Mouse (Mus musculus): Measurements from ENCODE around the gene Zc3h10. TPM values are rescaled to one million over a fixed set of nuclear protein-coding genes. Genes with fewer than 3 reads are reported as not detected.
"Not testable (repeated sequence)": the region's sequence is repeated elsewhere in the genome, so short reads cannot be mapped to it uniquely, and the experiment has no call there.

Zc3h10 gene
- polyA plus RNA-seq, 1 experiment from 2014 or later: 16.2 TPM

DNA sequence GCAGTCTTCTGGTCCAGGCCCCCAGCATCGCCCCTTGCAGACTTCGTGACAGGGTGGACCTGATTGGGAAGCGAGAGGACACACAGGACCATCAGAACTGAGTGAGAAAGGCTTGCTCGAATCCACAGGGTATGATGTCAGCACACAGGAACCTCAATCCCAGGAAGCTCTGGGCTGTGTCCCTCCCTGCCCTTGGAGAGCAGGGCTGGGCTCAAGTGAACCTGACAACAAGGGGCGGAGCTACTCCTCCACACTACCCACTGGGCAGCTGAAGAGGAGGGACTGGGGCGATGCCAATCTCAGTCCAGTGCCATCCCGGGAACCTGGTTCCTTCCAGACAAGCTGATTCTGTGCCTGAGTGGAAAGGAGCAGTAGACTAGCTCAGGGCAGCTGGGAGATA is 36.1 kb upstream of the Zc3h10 start:
- Histone ChIP-seq H3K27me3 (replicated peaks) (peaks cover 39% of the 10 kb centered on the region), H3K4me3 (replicated peaks) (no peak overlapping the region), H3K4me2 (no peak overlapping the region), H3K9me3 (replicated peaks) (no peaks in the 10 kb centered on the region), H3K36me3 (no peaks in the 10 kb centered on the region), H3K4me1 (no peaks in the 10 kb centered on the region), H3K9ac (replicated peaks) (no peak overlapping the region), H3K27ac (replicated peaks) (no peak overlapping the region)
- ATAC-seq (ENCODE audit: low FRiP score): no peak
- 30% methylated on average over 7 of the region's 7 CpGs for WGBS

DNA sequence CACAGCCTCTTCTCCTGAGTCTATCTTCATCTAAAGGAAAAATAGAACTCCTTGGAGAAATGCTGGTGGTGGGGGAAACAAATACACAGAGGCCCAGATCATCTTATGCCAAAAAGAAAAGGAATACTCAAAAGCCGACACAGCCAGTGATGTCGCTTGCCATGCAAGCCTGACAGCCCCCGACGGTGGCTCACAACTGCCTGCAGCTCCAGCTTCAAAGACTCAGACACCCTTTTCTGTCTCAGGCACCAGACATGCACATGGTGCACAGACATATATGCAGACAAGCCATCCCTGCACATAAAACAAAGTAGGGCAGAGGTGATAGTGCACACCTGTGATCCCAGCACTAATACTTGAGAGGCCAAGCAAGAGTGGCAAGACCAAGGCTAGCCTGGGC is 32.2 kb upstream of the Zc3h10 start:
- no peaks in the 10 kb centered on the region for H3K4me1 ChIP-seq
- peaks cover 9% of the 10 kb centered on the region for H3K27me3 ChIP-seq (replicated peaks)
- no peak overlapping the region for H3K9ac ChIP-seq (replicated peaks)
- no peak overlapping the region for H3K4me3 ChIP-seq (replicated peaks)
- no peaks in the 10 kb centered on the region for H3K9me3 ChIP-seq (replicated peaks)
- H3K4me2 ChIP-seq: no peak overlapping the region
- no peaks in the 10 kb centered on the region for H3K36me3 ChIP-seq
- WGBS: 91% methylated on average over 4 of the region's 4 CpGs
- H3K27ac ChIP-seq (replicated peaks): no peak overlapping the region
- ATAC-seq (ENCODE audit: low FRiP score): no peak

DNA sequence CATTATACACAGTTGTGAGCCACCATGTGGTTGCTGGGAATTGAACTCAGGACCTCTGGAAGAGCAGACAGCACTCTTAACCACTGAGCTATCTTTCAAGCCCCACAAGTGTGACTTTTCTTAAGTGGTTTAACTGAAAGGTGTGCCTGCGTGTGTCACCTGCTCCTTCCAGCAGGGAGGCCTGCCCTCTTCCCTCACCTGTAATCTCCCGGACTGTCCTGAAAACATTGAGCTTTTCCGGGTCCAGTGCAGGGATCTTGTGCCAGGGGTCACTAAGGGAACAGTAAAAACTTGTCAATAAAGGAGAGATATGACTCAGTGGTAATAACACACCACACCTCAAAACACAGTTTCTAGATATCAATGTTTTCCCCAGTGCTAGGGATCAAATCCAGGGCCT is 31.7 kb upstream of the Zc3h10 start:
- peaks cover 5% of the 10 kb centered on the region for H3K27me3 ChIP-seq (replicated peaks)
- no peaks in the 10 kb centered on the region for H3K36me3 ChIP-seq
- no peaks in the 10 kb centered on the region for H3K4me1 ChIP-seq
- no peak for ATAC-seq (ENCODE audit: low FRiP score)
- H3K27ac ChIP-seq (replicated peaks): no peak overlapping the region
- H3K4me2 ChIP-seq: no peak overlapping the region
- H3K9me3 ChIP-seq (replicated peaks): no peaks in the 10 kb centered on the region
- no peak overlapping the region for H3K4me3 ChIP-seq (replicated peaks)
- no peak overlapping the region for H3K9ac ChIP-seq (replicated peaks)
- WGBS: 93% methylated on average over 3 of the region's 3 CpGs

DNA sequence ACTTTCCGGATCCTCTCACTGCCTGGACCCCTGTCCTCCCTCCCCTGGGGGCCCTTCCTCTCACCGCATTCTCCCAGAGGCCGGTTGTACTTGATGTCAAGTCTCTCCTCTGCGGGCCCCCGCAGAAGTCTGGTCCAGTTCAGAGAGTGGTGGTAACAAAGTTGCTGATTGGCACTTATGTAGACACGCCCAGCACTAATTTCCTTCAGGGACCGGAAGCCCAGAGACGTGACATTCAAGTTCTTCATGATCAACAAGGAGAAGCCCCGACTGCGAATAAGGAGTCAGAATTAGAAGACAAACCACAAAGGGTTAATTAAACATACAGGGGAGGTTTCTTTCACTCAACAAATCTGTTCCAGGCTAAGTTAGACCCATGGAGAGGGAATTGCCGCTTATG is 30.8 kb upstream of the Zc3h10 start:
- Histone ChIP-seq H3K36me3 (no peaks in the 10 kb centered on the region), H3K4me3 (replicated peaks) (no peak overlapping the region), H3K4me1 (no peaks in the 10 kb centered on the region), H3K9ac (replicated peaks) (no peak overlapping the region), H3K4me2 (no peak overlapping the region), H3K9me3 (replicated peaks) (no peaks in the 10 kb centered on the region), H3K27me3 (replicated peaks) (no peaks in the 10 kb centered on the region; the same call in 1 of the 2 replicates), H3K27ac (replicated peaks) (no peak overlapping the region)
- ATAC-seq (ENCODE audit: low FRiP score): no peak
- WGBS: 85% methylated on average over 11 of the region's 11 CpGs

DNA sequence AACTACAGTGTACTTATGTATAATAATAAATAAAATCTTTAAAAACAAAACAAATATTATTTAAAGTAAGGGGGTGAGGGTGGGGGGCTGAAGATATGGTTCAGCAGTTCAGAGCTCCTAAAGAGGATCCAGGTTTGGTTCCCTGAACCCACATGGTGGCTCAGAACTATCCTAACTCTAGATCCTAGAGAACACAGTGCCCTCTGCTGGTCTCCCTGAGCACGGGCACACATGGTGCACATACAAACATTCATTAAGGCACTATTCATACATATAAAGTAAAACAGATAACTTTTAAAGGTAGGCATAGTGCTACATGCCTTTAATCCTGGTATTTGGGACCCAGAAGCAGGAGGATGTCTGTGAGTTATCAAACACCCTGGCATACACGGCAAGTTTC is 27.5 kb upstream of the Zc3h10 start:
- H3K27me3 ChIP-seq (replicated peaks): no peaks in the 10 kb centered on the region
- no peak overlapping the region for H3K9ac ChIP-seq (replicated peaks)
- no peaks in the 10 kb centered on the region for H3K4me1 ChIP-seq
- H3K27ac ChIP-seq (replicated peaks): no peak overlapping the region
- no peak overlapping the region for H3K4me3 ChIP-seq (replicated peaks)
- 91% methylated on average over 2 of the region's 2 CpGs for WGBS
- no peaks in the 10 kb centered on the region for H3K36me3 ChIP-seq
- H3K4me2 ChIP-seq: no peak overlapping the region
- H3K9me3 ChIP-seq (replicated peaks): no peaks in the 10 kb centered on the region
- no peak for ATAC-seq (ENCODE audit: low FRiP score)

DNA sequence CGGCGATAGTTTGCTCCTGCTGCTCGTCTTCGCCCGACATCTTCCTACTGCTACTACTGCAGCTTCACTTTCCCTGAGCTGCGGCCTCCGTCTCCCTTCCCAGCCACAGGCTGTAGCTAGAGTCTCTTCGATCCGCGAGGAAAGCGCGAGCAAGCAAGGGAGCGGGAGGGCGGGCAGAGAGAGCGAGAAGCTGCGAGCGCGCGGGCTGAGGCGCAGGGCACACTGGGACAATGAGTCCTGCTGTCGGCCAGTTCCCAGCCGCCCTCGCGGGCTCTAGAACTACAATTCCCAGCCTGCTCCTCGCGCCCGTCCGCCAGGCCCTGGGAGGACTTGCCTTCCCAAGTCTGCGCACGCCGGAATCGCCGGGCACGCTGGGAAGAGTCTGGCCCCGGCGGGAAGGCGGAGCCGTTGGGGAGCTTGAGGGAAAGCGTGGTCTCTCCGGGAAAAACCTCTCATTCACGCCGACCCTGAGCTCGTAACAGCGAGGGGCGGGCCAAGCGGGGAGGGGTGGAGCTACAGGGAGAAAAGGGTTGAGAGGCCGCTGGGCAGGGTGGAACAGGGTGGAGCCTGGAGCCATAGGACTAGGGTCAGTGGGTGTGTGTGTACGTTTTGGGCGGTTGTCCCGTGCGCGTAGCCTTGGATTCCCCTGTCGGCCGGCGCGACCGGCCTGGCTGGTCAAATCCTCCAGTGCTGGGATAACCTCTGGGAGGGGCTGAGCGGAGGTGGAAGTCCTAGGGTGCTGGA is 18.4 kb upstream of the Zc3h10 start, which contains the start of gene Pa2g4:
TSS of gene Pa2g4 (minus strand) at position 200 of the 744 bp plus-strand sequence.
- Histone ChIP-seq H3K27me3 (replicated peaks) (no peaks in the 10 kb centered on the region), H3K27ac (replicated peaks) (peak within 1 kb of the TSS; percentile 93), H3K9ac (replicated peaks) (peak within 1 kb of the TSS; percentile 93), H3K9me3 (replicated peaks) (no peaks in the 10 kb centered on the region), H3K36me3 (peaks cover 20% of the 10 kb centered on the region), H3K4me1 (peaks cover 25% of the 10 kb centered on the region), H3K4me3 (replicated peaks) (peak within 1 kb of the TSS; percentile 92), H3K4me2 (peak within 1 kb of the TSS; percentile 92)
- WGBS: under 1% methylated on average over 58 of the region's 58 CpGs
- ATAC-seq (ENCODE audit: low FRiP score): peak; percentile 99

DNA sequence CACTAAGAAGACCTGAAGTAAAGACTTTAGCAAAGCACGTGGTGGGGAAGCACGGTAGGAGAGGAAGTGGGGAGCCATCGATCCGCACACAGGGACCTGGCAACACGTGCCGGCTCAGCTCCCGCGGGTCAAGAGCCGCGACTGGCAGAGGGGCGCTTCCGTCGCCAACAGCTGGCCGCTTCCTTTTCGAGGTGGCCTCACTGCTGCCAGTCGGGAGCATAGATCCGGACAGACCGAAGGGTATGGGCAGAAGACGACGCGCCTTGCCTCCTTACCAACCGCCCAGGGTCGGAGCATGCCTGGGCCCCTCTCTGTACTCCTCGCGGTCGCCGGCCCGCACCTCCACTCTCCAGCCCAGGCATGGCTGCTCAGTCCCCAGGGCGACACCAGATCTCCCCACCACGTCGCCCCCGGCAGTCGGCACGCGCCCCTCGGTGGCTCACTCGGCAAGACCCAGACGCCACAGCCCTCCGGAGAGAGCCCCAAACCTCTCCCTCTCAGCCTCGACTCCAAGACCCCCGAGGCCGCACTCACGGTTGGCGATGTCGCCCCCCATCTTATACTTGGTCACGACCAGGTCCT is 17.7 kb upstream of the Zc3h10 start:
- Histone ChIP-seq H3K27ac (replicated peaks) (peak overlapping the region; percentile 93), H3K36me3 (peaks cover 27% of the 10 kb centered on the region), H3K9ac (replicated peaks) (peak overlapping the region; percentile 93), H3K4me1 (peaks cover 25% of the 10 kb centered on the region), H3K27me3 (replicated peaks) (no peaks in the 10 kb centered on the region), H3K9me3 (replicated peaks) (no peaks in the 10 kb centered on the region), H3K4me2 (peak overlapping the region; percentile 92), H3K4me3 (replicated peaks) (peak overlapping the region; percentile 92)
- WGBS: under 1% methylated on average over 45 of the region's 46 CpGs
- peak; percentile 57 for ATAC-seq (ENCODE audit: low FRiP score)

DNA sequence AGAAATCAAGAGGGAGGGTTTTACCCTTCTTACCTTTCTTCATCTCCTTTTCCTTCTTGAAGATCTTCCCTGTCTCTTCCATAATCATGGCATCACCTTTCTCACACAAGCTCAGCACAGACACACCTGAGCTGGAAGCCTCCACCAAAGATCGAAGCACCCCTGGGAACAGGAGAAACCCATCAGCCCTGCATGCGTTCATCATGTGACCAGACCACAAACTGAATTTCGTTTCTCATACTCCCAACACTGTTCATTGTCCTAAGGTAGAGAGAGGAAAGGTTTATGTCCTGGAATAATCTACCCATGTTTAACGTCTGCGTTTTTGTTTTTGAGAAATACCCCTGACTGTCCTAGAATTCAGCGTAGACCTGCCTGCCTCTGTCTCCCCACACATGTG is 16.0 kb upstream of the Zc3h10 start:
- Histone ChIP-seq H3K4me3 (replicated peaks) (0 out of 2 replicates have a peak overlapping the region, but pooled peaks have one; percentile 92), H3K9ac (replicated peaks) (peak overlapping the region; percentile 93; the same call in 1 of the 2 replicates), H3K4me2 (no peak overlapping the region), H3K27me3 (replicated peaks) (no peaks in the 10 kb centered on the region), H3K36me3 (peaks cover 43% of the 10 kb centered on the region), H3K4me1 (peaks cover 25% of the 10 kb centered on the region), H3K9me3 (replicated peaks) (no peaks in the 10 kb centered on the region), H3K27ac (replicated peaks) (no peak overlapping the region)
- no peak for ATAC-seq (ENCODE audit: low FRiP score)
- 91% methylated on average over 6 of the region's 6 CpGs for WGBS

DNA sequence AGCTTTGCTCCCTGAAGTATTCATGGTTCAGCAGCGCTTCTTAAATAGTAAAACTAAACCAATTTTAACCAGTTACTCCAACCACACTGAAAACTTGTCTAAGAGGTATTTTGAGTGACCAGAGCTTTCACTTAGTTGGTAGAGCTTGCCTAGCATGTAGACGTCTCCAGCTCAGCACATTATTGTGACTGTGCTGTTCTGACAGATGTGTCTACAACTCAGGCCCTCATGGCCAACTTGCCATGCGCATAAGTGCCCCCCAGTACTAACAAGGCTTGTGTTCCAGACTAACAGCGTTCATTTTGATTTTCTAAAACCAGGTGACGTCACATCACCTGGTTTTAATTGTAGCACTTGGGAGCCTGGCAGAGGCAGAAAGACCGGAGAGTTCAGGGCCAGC is 9.4 kb upstream of the Zc3h10 start:
- peaks cover 50% of the 10 kb centered on the region for H3K36me3 ChIP-seq
- WGBS: 89% methylated on average over 6 of the region's 6 CpGs
- H3K4me3 ChIP-seq (replicated peaks): no peak overlapping the region
- no peaks in the 10 kb centered on the region for H3K9me3 ChIP-seq (replicated peaks)
- no peak overlapping the region for H3K9ac ChIP-seq (replicated peaks)
- no peaks in the 10 kb centered on the region for H3K27me3 ChIP-seq (replicated peaks)
- H3K4me2 ChIP-seq: no peak overlapping the region
- no peak overlapping the region for H3K27ac ChIP-seq (replicated peaks)
- no peaks in the 10 kb centered on the region for H3K4me1 ChIP-seq
- ATAC-seq (ENCODE audit: low FRiP score): no peak

DNA sequence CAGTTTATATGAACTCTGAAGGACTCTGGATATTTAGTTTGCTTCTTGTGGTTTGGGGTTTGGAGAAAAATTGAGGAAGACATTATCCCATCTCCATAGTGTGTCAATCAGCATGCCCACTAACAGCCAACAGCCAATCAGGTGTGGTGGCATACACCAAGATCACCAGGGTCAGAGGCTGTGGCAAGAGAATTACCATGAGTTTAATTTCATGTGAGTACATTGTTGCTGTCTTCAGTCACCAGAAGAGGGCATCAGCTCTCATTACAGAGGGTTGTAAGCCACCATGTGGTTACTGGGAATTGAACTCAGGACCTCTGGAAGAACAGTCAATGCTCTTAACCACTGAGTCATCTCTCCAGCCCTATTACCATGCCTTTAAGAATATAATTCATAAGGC is 8.7 kb upstream of the Zc3h10 start:
- H3K4me3 ChIP-seq (replicated peaks): no peak overlapping the region
- H3K4me1 ChIP-seq: no peaks in the 10 kb centered on the region
- H3K36me3 ChIP-seq: peaks cover 43% of the 10 kb centered on the region
- no peak overlapping the region for H3K27ac ChIP-seq (replicated peaks)
- H3K9me3 ChIP-seq (replicated peaks): no peaks in the 10 kb centered on the region
- no peak overlapping the region for H3K4me2 ChIP-seq
- H3K27me3 ChIP-seq (replicated peaks): no peaks in the 10 kb centered on the region
- ATAC-seq (ENCODE audit: low FRiP score): no peak
- no peak overlapping the region for H3K9ac ChIP-seq (replicated peaks)

DNA sequence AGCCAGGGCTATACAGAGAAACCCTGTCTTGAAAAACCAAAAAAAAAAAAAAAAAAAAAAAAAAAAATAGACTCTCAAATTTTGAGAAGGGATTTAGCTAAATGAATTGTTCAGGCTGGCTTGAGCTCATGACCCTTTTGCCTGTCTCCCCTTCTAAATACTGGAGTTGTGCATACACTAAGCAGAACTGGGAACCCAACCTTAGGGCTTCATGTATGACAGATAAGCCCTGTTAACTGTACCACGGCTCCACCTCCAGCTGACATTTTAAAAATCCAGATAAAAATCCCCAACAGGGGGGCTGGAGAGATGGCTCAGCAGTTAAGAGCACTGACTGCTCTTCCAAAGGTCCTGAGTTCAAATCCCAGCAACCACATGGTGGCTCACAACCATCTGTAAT is 8.0 kb upstream of the Zc3h10 start:
- not testable (repeated sequence) for H3K9me3 ChIP-seq (replicated peaks); H3K27ac ChIP-seq (replicated peaks); H3K4me1 ChIP-seq; H3K27me3 ChIP-seq (replicated peaks); H3K9ac ChIP-seq (replicated peaks); H3K4me3 ChIP-seq (replicated peaks); ATAC-seq (ENCODE audit: low FRiP score); H3K4me2 ChIP-seq
- 100% methylated on average over 1 of the region's 1 CpGs for WGBS
- peaks cover 36% of the 10 kb centered on the region for H3K36me3 ChIP-seq

DNA sequence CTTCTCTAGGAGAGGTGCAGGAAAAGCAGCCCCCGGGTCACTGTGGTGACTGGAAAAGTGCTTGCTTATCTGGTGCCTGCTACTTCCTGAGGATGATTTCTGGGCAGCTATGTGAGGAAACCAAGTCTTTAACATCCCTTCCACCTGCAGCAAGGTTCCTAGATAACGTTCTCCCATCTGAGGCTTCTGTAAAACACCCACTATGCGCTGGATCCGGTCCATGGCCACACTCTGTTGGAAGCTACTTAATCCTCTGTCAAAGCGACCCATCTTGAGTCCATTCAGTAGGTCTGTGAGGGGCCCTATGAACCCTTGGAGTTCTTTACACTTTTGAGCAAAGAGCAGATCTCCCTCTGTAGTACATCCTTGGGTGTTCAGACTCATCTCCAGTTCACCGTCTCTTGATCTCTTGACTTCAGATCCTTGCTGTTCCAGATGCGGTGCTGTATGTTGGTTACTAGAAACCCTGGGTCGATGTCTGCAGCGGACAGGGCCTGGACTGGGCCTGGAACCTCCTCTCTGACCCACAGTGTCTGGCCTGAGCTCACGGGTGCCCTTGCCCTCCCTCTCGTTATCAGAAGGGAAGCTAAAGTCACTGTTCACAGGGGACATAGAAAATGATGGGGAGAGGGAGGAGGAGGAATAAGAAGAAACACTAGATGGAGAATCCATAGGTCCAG is 2.7 kb upstream of the Zc3h10 start:
- not testable (repeated sequence) for ATAC-seq (ENCODE audit: low FRiP score); H3K9ac ChIP-seq (replicated peaks); H3K4me2 ChIP-seq; H3K27me3 ChIP-seq (replicated peaks); H3K36me3 ChIP-seq; H3K9me3 ChIP-seq (replicated peaks); H3K4me3 ChIP-seq (replicated peaks)
- WGBS: 91% methylated on average over 11 of the region's 11 CpGs
- Histone ChIP-seq H3K4me1 (peaks cover 20% of the 10 kb centered on the region), H3K27ac (replicated peaks) (peak overlapping the region; percentile 98)

All from neural tube, embryonic 15.5 days (tissue).